Mouse (Mus musculus) heart, embryonic 10.5 days (tissue): ENCODE data around the gene Caskin2. TPM values are rescaled to one million over a fixed set of nuclear protein-coding genes. Genes with fewer than 3 reads are reported as not detected.

ENCODE experiments used
- DNase-seq: peaks from one replicate; pipeline ENCODE4 v3.0.0-alpha.2; 2017; ENCODE audit warnings: low spot score
- H3K27ac ChIP-seq: fragments of 300-500 bp; sonication (generic); 2 replicates; pipeline ENCODE4 v1.5.1; 2016; ENCODE audit warnings: mild to moderate bottlenecking
- H3K27me3 ChIP-seq: fragments of 300-500 bp; sonication (generic); 2 replicates; pipeline ENCODE4 v1.6.1; 2016; ENCODE audit warnings: mild to moderate bottlenecking; ENCODE audit not compliant: poor library complexity, insufficient read depth, severe bottlenecking
- H3K36me3 ChIP-seq: fragments of 300-500 bp; sonication (generic); 2 replicates; pipeline ENCODE4 v1.6.1; 2016; ENCODE audit warnings: mild to moderate bottlenecking, moderate library complexity
- H3K4me1 ChIP-seq: fragments of 300-500 bp; sonication (generic); 2 replicates; pipeline ENCODE4 v1.6.1; 2016; ENCODE audit warnings: mild to moderate bottlenecking
- H3K4me3 ChIP-seq: fragments of 300-500 bp; sonication (generic); 2 replicates; pipeline ENCODE4 v1.5.1; 2016; ENCODE audit warnings: mild to moderate bottlenecking, moderate library complexity
- H3K9me3 ChIP-seq: fragments of 300-500 bp; sonication (generic); 2 replicates; pipeline ENCODE4 v1.6.1; 2016; ENCODE audit warnings: mild to moderate bottlenecking, moderate library complexity
- WGBS: fragments of 180-500 bp; shearing (Covaris S2); methylation state at CpG from one replicate; pipeline ENCODE4 v1.1.7; 2016; 5-methylcytosine and 5-hydroxymethylcytosine counted together
- polyA plus RNA-seq: library from polyadenylated mRNA; unstranded; fragments of >200 nt; fragmentation: Nextera tagmentation; extraction: Ambion mirVana; gene quantifications from 2 replicates; pipeline ENCODE4 v1.2.1, GENCODE M21; 2016

Gene Caskin2
- polyA plus RNA-seq, 1 experiment from 2014 or later = 18.7 TPM

DNA sequence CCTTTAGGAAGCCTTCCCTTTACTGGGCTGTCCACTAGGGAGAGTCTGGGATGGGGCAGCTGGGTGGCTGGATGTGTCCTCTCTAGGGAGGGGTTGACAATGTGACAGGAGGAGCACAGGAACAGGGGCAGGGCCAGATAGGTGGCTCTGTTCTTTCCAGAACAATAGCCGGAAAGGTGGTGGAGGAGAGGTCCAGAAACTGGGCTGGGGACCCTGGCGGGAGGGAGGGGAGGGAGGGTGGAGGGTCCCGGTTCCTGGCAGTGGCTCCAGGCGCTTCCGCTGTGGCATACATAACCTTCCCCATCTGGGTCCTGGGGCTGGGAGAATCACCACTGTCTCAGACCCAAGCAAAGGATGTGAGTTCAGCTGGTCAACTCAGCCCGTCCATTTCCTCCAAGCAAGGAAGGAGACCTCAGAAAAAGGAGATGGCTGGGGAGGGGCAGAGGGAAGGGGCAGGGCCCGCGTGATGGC, 4.1 kb downstream of the Caskin2 start:
- H3K9me3 ChIP-seq = no peaks in the 10 kb centered on the region
- H3K27me3 ChIP-seq = no peaks in the 10 kb centered on the region
- peak overlapping the region; percentile 95 for H3K4me3 ChIP-seq
- H3K4me1 ChIP-seq = peaks cover 69% of the 10 kb centered on the region
- no peak for DNase-seq
- H3K27ac ChIP-seq = peak overlapping the region; percentile 86
- WGBS = 63% methylated on average over 8 of the region's 8 CpGs
- H3K36me3 ChIP-seq = peaks cover 74% of the 10 kb centered on the region

DNA sequence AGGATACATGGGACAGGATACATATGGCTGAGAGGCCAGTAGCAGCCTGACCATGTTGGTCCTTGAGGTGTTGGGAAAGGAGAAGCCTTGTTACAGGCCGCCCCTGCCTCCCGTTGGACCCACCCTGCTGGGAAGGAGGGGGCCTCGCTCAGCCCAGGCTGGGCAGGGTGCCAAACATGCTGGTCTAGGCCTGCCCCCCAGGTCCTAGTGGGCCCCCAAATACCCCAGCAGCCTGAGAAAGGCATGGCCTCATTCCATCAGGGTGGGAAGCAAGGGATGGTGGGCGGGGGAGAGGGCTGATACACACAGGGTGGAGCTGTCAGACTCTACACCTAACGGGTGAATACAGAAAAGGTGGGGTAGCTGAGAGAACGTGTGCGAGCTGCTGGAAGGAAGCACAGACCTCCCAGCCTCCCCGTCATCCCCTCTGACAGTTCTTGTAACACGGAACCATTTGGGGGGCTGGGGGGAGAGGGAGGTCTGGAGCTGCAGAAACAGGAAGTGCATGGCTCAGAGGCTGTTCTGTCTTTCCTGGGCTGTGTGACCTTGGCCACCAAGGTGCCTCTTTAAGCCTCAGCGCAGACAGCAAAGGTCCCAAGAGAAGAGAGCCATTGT, 4.6 kb downstream of the Caskin2 start:
- Histone ChIP-seq H3K9me3 (no peaks in the 10 kb centered on the region), H3K27ac (peak overlapping the region; percentile 86), H3K4me3 (peak overlapping the region; percentile 95), H3K36me3 (peaks cover 79% of the 10 kb centered on the region), H3K27me3 (no peaks in the 10 kb centered on the region), H3K4me1 (peaks cover 66% of the 10 kb centered on the region)
- DNase-seq = no peak
- 43% methylated on average over 10 of the region's 10 CpGs for WGBS

DNA sequence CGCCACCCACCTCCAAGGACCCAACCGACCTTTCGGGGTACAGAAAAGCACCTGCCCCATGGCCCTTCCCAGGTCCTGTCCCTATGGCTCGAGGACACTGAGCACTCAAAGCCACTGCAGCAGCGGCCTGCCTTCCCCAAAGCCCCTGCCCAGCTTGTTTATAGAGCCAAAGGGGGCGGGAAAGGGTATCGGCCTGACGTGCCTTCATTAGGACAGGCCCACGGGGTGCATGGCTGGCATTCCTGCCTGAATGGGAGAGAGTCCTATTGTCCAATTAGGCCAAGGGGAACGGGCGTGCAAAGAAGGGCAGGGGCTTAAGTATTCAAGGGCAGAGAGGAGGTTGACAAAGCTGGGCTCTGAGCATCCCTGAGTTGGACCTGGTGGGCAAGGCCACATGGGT, 5.5 kb downstream of the Caskin2 start:
- Histone ChIP-seq H3K9me3 (no peaks in the 10 kb centered on the region), H3K4me1 (peaks cover 70% of the 10 kb centered on the region), H3K27ac (peak overlapping the region; percentile 86), H3K36me3 (peaks cover 88% of the 10 kb centered on the region), H3K27me3 (no peaks in the 10 kb centered on the region), H3K4me3 (no peak overlapping the region; the same call in 1 of the 2 replicates)
- no peak for DNase-seq
- 87% methylated on average over 11 of the region's 11 CpGs for WGBS

DNA sequence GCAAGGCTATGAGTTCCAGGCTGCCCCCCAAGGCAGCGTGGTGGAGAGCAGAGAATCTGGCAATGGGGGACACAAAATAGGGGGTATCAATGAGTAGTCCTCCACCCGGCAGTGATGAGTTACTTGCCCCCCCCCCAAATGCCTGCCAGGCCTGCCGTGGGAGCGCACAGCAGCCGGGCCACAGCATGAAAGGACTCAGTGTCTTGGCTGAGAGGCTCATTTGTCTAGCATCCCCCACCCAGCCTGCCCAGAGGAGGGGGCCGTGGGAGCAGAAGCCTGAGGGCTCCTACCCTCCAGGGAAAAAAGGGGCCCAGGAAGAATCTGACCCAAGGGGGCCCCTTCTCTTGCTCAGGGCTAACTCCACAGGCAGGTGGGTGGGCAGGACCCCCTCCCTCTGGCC, 6.1 kb downstream of the Caskin2 start:
- Histone ChIP-seq H3K27me3 (no peaks in the 10 kb centered on the region), H3K4me3 (no peak overlapping the region), H3K36me3 (peaks cover 94% of the 10 kb centered on the region), H3K27ac (peak overlapping the region; percentile 44; the same call in 1 of the 2 replicates), H3K9me3 (no peaks in the 10 kb centered on the region), H3K4me1 (peaks cover 63% of the 10 kb centered on the region)
- DNase-seq = no peak
- 80% methylated on average over 6 of the region's 6 CpGs for WGBS

DNA sequence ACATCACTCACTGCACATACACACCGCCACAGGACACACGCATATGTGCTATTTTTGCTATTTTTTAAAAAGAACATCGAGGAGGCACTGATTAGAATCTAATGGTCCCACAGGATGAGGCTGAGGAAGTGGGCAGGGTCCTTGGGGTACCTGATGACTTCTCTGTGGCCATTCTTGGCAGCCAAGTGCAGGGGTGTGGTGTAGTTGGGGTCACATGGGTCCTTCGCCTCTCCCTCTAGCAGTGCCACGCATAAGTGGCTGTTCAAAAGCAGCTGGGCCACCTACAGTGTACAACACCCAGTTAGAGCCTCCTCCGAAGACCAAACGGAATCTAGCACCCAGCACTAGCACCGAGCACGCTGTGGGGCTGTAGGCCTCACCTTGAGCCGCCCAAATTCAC, 7.3 kb downstream of the Caskin2 start:
- Histone ChIP-seq H3K9me3 (no peaks in the 10 kb centered on the region), H3K27me3 (no peaks in the 10 kb centered on the region), H3K36me3 (peaks cover 95% of the 10 kb centered on the region), H3K4me1 (peaks cover 51% of the 10 kb centered on the region), H3K4me3 (no peak overlapping the region), H3K27ac (peak overlapping the region; percentile 60; the same call in 1 of the 2 replicates)
- no peak for DNase-seq
- WGBS = 94% methylated on average over 10 of the region's 10 CpGs

DNA sequence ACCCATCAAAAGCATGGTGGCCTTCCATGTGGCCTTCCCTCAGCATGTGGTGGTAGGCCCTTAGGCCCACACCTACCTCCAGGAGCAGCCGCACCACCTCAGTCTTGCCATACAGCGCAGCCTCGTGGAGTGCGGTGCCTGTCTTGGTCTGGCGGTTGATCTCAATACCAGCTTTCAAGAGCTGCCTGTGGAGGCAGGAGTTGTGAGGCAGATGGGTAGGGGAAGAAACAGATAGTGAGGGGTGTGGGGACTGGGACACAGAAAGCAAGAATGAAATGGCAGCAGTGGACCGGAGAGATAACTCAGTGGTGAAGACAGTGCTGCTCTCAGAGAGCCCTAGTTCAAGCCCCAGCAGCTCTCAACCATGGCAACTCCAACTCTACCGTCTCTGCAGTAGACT, 8.4 kb downstream of the Caskin2 start:
- WGBS = 82% methylated on average over 7 of the region's 7 CpGs

DNA sequence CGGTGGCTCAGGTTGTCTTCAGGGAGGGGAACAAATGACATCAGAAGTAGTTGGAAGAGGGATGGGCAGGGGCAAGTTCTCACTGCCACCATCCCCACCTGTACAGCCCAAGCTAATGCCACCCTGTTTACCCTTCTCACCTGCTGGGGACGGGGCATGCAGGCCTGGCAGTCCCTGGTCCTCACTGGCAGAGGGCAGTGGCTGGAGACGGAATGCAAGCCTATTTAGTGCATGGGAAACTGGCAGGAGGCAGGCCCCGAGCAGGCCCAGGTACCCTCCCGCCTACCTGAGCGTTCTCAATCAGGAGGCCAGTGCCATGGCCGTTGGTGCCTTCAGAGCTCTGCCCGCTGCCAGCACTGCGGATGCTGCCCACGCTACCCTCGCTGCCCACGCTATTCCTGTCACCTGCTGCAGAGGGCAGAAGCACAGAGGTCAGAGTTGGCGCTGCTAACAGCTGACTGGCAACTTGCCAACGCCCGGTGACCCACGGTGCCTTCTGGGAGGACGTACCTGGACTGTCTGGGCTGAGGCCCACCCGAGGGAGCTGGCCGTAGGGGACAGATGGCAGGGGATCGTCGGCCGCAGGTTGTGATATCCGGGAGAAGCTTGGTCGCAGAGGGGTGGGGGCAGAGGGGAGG, 10.2 kb downstream of the Caskin2 start:
- Histone ChIP-seq H3K27me3 (no peaks in the 10 kb centered on the region), H3K27ac (no peak overlapping the region), H3K4me1 (peaks cover 26% of the 10 kb centered on the region), H3K9me3 (no peaks in the 10 kb centered on the region), H3K4me3 (no peak overlapping the region), H3K36me3 (peaks cover 97% of the 10 kb centered on the region)
- DNase-seq = no peak
- WGBS = 91% methylated on average over 24 of the region's 24 CpGs

More for the DNA sequence above, 8.4 kb downstream of the Caskin2 start:
- peak overlapping the region; percentile 52; the same call in 1 of the 2 replicates for H3K27ac ChIP-seq
- no peaks in the 10 kb centered on the region for H3K9me3 ChIP-seq
- peaks cover 40% of the 10 kb centered on the region for H3K4me1 ChIP-seq
- no peaks in the 10 kb centered on the region for H3K27me3 ChIP-seq
- no peak overlapping the region for H3K4me3 ChIP-seq
- DNase-seq = peak; percentile 91
- H3K36me3 ChIP-seq = peaks cover 95% of the 10 kb centered on the region

DNA sequence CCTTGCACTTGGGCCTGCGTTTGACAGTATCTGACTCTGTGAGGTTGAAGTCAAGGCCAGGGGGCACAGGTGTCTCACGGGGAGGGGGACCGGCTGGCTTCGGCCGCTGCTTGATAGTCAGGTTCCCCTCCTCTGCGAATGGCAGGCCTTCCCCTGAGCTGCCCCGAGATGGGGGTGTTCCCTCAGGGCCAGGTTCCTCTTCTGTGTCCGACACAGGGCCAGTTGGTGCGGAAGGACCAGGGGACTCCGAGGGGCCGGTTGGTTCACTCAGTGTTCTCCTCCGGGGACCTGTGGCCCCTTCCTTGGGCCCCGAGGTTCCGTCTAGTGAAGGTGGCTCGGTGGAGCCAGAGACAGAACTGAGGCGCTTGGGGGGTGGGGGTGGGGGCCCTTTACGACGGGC, 12.5 kb downstream of the Caskin2 start:
- Histone ChIP-seq H3K9me3 (no peaks in the 10 kb centered on the region), H3K4me1 (peaks cover 13% of the 10 kb centered on the region; the same call in 1 of the 2 replicates), H3K27me3 (no peaks in the 10 kb centered on the region), H3K4me3 (no peak overlapping the region), H3K27ac (no peak overlapping the region), H3K36me3 (peaks cover 97% of the 10 kb centered on the region)
- WGBS = 92% methylated on average over 18 of the region's 18 CpGs
- DNase-seq = no peak

DNA sequence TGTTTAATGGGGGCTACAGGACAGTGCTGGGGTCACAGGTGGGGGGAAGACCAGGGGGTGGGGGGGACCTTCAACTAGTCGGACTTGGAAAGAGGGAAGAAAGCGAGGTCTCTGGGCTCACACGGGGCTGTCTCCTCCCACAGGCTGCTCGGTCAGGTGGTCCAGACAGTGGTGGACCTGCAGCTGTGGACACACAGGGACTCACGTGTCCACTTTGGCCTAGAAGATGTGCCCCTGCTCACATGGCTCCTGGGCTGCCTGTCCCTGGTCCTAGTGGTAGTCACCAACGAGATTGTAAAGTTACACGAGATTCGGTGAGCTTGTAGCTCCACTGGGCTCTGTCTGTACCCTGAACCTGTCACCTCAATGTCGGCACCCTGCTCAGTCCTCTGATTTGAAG, 15.8 kb downstream of the Caskin2 start:
- Histone ChIP-seq H3K36me3 (peaks cover 100% of the 10 kb centered on the region), H3K4me3 (no peak overlapping the region), H3K9me3 (no peaks in the 10 kb centered on the region), H3K4me1 (peaks cover 8% of the 10 kb centered on the region; the same call in 1 of the 2 replicates), H3K27me3 (no peaks in the 10 kb centered on the region), H3K27ac (no peak overlapping the region)
- no peak for DNase-seq
- 82% methylated on average over 9 of the region's 9 CpGs for WGBS

DNA sequence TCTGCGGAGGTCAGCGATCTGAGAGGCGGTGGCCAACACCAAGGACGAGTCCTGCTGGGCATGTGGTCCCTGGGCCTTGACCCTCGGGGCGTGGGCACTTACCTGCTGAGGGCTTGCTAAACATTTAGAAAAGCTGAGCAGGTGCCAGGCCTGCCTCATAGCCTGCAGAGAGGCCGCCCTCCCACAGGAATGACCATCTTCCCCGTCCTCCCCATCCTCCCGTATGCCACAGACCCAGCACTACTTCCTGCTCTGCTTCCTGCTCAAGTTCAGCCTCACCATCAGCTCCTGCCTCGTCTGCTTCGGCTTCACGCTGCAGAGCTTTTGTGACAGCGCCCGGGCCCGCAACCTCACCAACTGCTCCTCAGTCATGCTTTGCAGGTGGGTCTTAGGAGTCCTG, 16.5 kb downstream of the Caskin2 start:
- Histone ChIP-seq H3K36me3 (peaks cover 100% of the 10 kb centered on the region), H3K27ac (no peak overlapping the region), H3K27me3 (no peaks in the 10 kb centered on the region), H3K9me3 (no peaks in the 10 kb centered on the region), H3K4me3 (no peak overlapping the region), H3K4me1 (peaks cover 8% of the 10 kb centered on the region; the same call in 1 of the 2 replicates)
- 82% methylated on average over 15 of the region's 15 CpGs for WGBS
- DNase-seq = no peak

DNA sequence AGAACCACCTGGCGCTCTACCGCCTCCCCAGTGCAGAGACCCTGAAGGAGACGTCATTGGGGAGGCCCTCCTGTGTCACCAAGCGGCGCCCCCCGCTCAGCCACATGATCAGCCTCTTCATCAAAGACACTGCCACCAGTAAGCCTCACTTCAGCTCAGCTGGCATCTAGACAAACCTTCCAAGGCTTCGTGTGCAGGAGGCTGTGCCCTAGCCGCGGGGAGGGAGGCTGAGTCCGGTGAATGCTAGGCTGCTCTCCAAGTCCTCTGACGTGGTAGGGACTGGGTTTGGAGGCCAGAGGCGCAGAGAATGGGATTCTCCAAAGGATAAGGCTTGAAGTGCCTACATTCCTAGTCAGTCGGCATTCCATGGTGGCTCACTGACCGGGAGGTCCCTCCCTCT, 21.1 kb downstream of the Caskin2 start:
- H3K36me3 ChIP-seq = peaks cover 97% of the 10 kb centered on the region
- H3K4me1 ChIP-seq = no peaks in the 10 kb centered on the region; the same call in 1 of the 2 replicates
- DNase-seq = no peak
- no peaks in the 10 kb centered on the region for H3K9me3 ChIP-seq
- H3K27ac ChIP-seq = no peak overlapping the region
- 82% methylated on average over 14 of the region's 14 CpGs for WGBS
- H3K27me3 ChIP-seq = no peaks in the 10 kb centered on the region
- no peak overlapping the region for H3K4me3 ChIP-seq

DNA sequence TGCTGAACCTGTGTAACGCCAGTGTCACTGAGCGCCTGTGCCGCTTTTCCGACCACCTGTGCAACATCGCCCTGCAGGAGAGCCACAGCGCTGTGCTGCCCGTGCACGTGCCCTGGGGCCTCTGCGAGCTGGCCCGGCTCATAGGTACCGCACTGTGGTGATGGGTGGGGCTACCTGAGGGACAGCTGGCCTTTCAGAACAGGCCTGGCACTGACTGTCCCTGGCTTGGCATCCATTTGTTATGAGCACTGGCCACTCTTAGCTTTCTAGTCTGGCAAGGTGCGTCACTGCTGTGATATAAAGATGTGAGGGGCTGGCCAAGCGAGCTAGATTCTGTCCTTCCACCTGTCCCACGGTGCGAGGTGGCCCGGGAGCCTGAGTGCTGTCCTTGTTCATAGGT, 21.5 kb downstream of the Caskin2 start:
- Histone ChIP-seq H3K9me3 (no peaks in the 10 kb centered on the region), H3K27me3 (no peaks in the 10 kb centered on the region), H3K4me3 (no peak overlapping the region), H3K4me1 (peaks cover 2% of the 10 kb centered on the region; the same call in 1 of the 2 replicates), H3K36me3 (peaks cover 97% of the 10 kb centered on the region), H3K27ac (no peak overlapping the region)
- 95% methylated on average over 16 of the region's 16 CpGs for WGBS
- no peak for DNase-seq

DNA sequence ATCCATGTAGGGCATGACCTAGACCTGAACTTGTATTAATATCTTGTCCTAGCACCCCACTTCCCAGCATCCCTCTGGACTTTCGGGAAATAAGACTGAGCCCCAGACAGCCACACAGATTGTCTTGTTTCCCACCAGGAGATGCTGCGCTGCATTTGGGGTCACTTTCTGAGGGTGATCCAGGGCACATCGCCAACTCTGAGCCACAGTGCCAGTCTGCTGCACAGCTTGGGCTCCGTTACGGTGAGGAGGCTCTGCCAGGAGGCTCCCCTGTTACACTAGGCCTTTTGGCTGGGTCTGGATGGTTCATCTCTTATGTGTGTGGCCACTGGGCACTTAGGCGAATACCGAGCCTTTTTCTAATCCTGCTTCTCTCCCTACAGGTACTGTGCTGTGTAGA, 23.7 kb downstream of the Caskin2 start:
- Histone ChIP-seq H3K4me3 (no peak overlapping the region), H3K9me3 (no peaks in the 10 kb centered on the region), H3K27me3 (no peaks in the 10 kb centered on the region), H3K27ac (no peak overlapping the region), H3K4me1 (peaks cover 22% of the 10 kb centered on the region), H3K36me3 (peaks cover 96% of the 10 kb centered on the region)
- no peak for DNase-seq
- WGBS = 96% methylated on average over 7 of the region's 7 CpGs
